Mouse (Mus musculus): ENCODE results near the gene Zap70.

Zap70 gene

GRCm38 (mm10) chr1:36761568-36761967, at the start of gene Zap70:
TSS of gene Zap70 (plus strand) at chr1:36761798.
- in situ Hi-C loops (cut with MboI; ENCODE audit: low pct_unique_long_range_greater_than_20kb in 1 of 2, low sequenced_read_pairs in 2 of 2, unreplicated experiment in 1 of 2), result loop anchor here in 1 of 2 experiments (25.0 kb wide), 1 partner anchor 876 kb away; no protein-coding TSS in a partner anchor

- in situ Hi-C loops (cut with MboI; ENCODE audit: low pct_unique_long_range_greater_than_20kb in 1 of 2, low sequenced_read_pairs in 2 of 2, unreplicated experiment in 1 of 2), result no loop called here
Observed at GRCm38 (mm10) chr1:36714311-36714710, 47.3 kb upstream of the Zap70 start, which contains the start of gene Actr1b. TSS of gene Actr1b (minus strand) at chr1:36714422.

- in situ Hi-C loops (cut with MboI; ENCODE audit: low pct_unique_long_range_greater_than_20kb in 1 of 2, low sequenced_read_pairs in 2 of 2, unreplicated experiment in 1 of 2), result no loop called here
Observed at GRCm38 (mm10) chr1:36718786-36719185, 42.8 kb upstream of the Zap70 start.

GRCm38 (mm10) chr1:36723146-36724056, 38.2 kb upstream of the Zap70 start:
- in situ Hi-C loops (cut with MboI; ENCODE audit: low pct_unique_long_range_greater_than_20kb in 1 of 2, low sequenced_read_pairs in 2 of 2, unreplicated experiment in 1 of 2), result no loop called here

- in situ Hi-C loops (cut with MboI; ENCODE audit: low pct_unique_long_range_greater_than_20kb in 1 of 2, low sequenced_read_pairs in 2 of 2, unreplicated experiment in 1 of 2), result no loop called here
Observed at GRCm38 (mm10) chr1:36724057-36724431, 37.6 kb upstream of the Zap70 start.

- in situ Hi-C loops (cut with MboI; ENCODE audit: low pct_unique_long_range_greater_than_20kb in 1 of 2, low sequenced_read_pairs in 2 of 2, unreplicated experiment in 1 of 2), result loop anchor here in 1 of 2 experiments (10.0 kb wide), 1 partner anchor 192 kb away; the partner anchor contains the start of gene Ankrd39
Observed at GRCm38 (mm10) chr1:36737300-36737699, 24.3 kb upstream of the Zap70 start.

GRCm38 (mm10) chr1:36739231-36739630, 22.4 kb upstream of the Zap70 start:
- in situ Hi-C loops (cut with MboI; ENCODE audit: low pct_unique_long_range_greater_than_20kb in 1 of 2, low sequenced_read_pairs in 2 of 2, unreplicated experiment in 1 of 2), result loop anchor here in 1 of 2 experiments (10.0 kb wide), 1 partner anchor 194 kb away; the partner anchor contains the start of gene Ankrd39

GRCm38 (mm10) chr1:36743046-36743445, 18.6 kb upstream of the Zap70 start:
- in situ Hi-C loops (cut with MboI; ENCODE audit: low pct_unique_long_range_greater_than_20kb in 1 of 2, low sequenced_read_pairs in 2 of 2, unreplicated experiment in 1 of 2), result loop anchor here in 1 of 2 experiments (10.0 kb wide), 1 partner anchor 198 kb away; the partner anchor contains the start of gene Ankrd39

GRCm38 (mm10) chr1:36744268-36744944, 17.2 kb upstream of the Zap70 start:
- in situ Hi-C loops (cut with MboI; ENCODE audit: low pct_unique_long_range_greater_than_20kb in 1 of 2, low sequenced_read_pairs in 2 of 2, unreplicated experiment in 1 of 2), result loop anchor here in 1 of 2 experiments (10.0 kb wide), 1 partner anchor 200 kb away; the partner anchor contains the start of gene Ankrd39

- in situ Hi-C loops (cut with MboI; ENCODE audit: low pct_unique_long_range_greater_than_20kb in 1 of 2, low sequenced_read_pairs in 2 of 2, unreplicated experiment in 1 of 2), result loop anchor here in 1 of 2 experiments (10.0 kb wide), 1 partner anchor 201 kb away; the partner anchor contains the start of gene Ankrd39
Observed at GRCm38 (mm10) chr1:36745661-36746060, 15.9 kb upstream of the Zap70 start.

GRCm38 (mm10) chr1:36746452-36746851, 15.1 kb upstream of the Zap70 start:
- in situ Hi-C loops (cut with MboI; ENCODE audit: low pct_unique_long_range_greater_than_20kb in 1 of 2, low sequenced_read_pairs in 2 of 2, unreplicated experiment in 1 of 2), result loop anchor here in 1 of 2 experiments (10.0 kb wide), 1 partner anchor 202 kb away; the partner anchor contains the start of gene Ankrd39

GRCm38 (mm10) chr1:36753932-36754675, 7.5 kb upstream of the Zap70 start:
- in situ Hi-C loops (cut with MboI; ENCODE audit: low pct_unique_long_range_greater_than_20kb in 1 of 2, low sequenced_read_pairs in 2 of 2, unreplicated experiment in 1 of 2), result loop anchor here in 1 of 2 experiments (25.0 kb wide), 1 partner anchor 883 kb away; no protein-coding TSS in a partner anchor

- in situ Hi-C loops (cut with MboI; ENCODE audit: low pct_unique_long_range_greater_than_20kb in 1 of 2, low sequenced_read_pairs in 2 of 2, unreplicated experiment in 1 of 2), result loop anchor here in 1 of 2 experiments (25.0 kb wide), 1 partner anchor 879 kb away; no protein-coding TSS in a partner anchor
Observed at GRCm38 (mm10) chr1:36758553-36758952, 3.0 kb upstream of the Zap70 start.

GRCm38 (mm10) chr1:36759076-36759475, 2.5 kb upstream of the Zap70 start:
- in situ Hi-C loops (cut with MboI; ENCODE audit: low pct_unique_long_range_greater_than_20kb in 1 of 2, low sequenced_read_pairs in 2 of 2, unreplicated experiment in 1 of 2), result loop anchor here in 1 of 2 experiments (25.0 kb wide), 1 partner anchor 878 kb away; no protein-coding TSS in a partner anchor

GRCm38 (mm10) chr1:36760401-36760800, 1.2 kb upstream of the Zap70 start:
- in situ Hi-C loops (cut with MboI; ENCODE audit: low pct_unique_long_range_greater_than_20kb in 1 of 2, low sequenced_read_pairs in 2 of 2, unreplicated experiment in 1 of 2), result loop anchor here in 1 of 2 experiments (25.0 kb wide), 1 partner anchor 877 kb away; no protein-coding TSS in a partner anchor

GRCm38 (mm10) chr1:36761061-36761460, 537 bp upstream of the Zap70 start:
- in situ Hi-C loops (cut with MboI; ENCODE audit: low pct_unique_long_range_greater_than_20kb in 1 of 2, low sequenced_read_pairs in 2 of 2, unreplicated experiment in 1 of 2), result loop anchor here in 1 of 2 experiments (25.0 kb wide), 1 partner anchor 876 kb away; no protein-coding TSS in a partner anchor

- in situ Hi-C loops (cut with MboI; ENCODE audit: low pct_unique_long_range_greater_than_20kb in 1 of 2, low sequenced_read_pairs in 2 of 2, unreplicated experiment in 1 of 2), result loop anchor here in 1 of 2 experiments (25.0 kb wide), 1 partner anchor 871 kb away; no protein-coding TSS in a partner anchor
Observed at GRCm38 (mm10) chr1:36766431-36767205, 5.0 kb downstream of the Zap70 start.
